Mouse (Mus musculus): ENCODE data around the gene Trpc4ap. TPM values are rescaled to one million over a fixed set of nuclear protein-coding genes. Genes with fewer than 3 reads are reported as not detected.
"Not testable (repeated sequence)": the region's sequence is repeated elsewhere in the genome, so short reads cannot be mapped to it uniquely, and the experiment has no call there.

Trpc4ap gene
- polyA plus RNA-seq (2012; rRNA removed) = 140 and 145 TPM in 2 replicates

GRCm38 (mm10) chr2:155691723-155692493, at the start of gene Trpc4ap:
Trpc4ap (minus strand) TSS chr2:155692384.
- peak; percentile 98 for DNase-seq
- TF ChIP-seq POLR2A (IDR thresholded peaks at IDR 0.05; ENCODE audit: borderline replicate concordance, extremely low read depth, low read depth, low read length) = peak; percentile 86; the same call in 1 of the 2 replicates
- TF ChIP-seq CTCF (IDR thresholded peaks at IDR 0.05; ENCODE audit: insufficient read depth, low read length) = peak; percentile 86
- Histone ChIP-seq H3K4me1 (ENCODE audit: control insufficient read depth, insufficient read depth, low read length) (peaks cover 5% of the 10 kb centered on the region; the same call in 1 of the 2 replicates), H3K4me3 (replicated peaks; ENCODE audit: extremely low read depth, low read depth, low read length) (peak within 1 kb of the TSS; percentile 89)
- WGBS = under 1% methylated on average over 71 of the region's 72 CpGs

GRCm38 (mm10) chr2:155737803-155738202, 45.6 kb upstream of the Trpc4ap start:
- Histone ChIP-seq H3K4me3 (replicated peaks; ENCODE audit: extremely low read depth, low read depth, low read length) (no peak overlapping the region), H3K4me1 (ENCODE audit: control insufficient read depth, insufficient read depth, low read length) (peaks cover 2% of the 10 kb centered on the region; the same call in 1 of the 2 replicates)
- TF ChIP-seq CTCF (IDR thresholded peaks at IDR 0.05; ENCODE audit: insufficient read depth, low read length) (no peak), POLR2A (IDR thresholded peaks at IDR 0.05; ENCODE audit: borderline replicate concordance, extremely low read depth, low read depth, low read length) (no peak)
- no peak for DNase-seq
- 56% methylated on average over 9 of the region's 9 CpGs for WGBS

- 44% methylated on average over 6 of the region's 6 CpGs for WGBS
- Histone ChIP-seq H3K4me1 (ENCODE audit: control insufficient read depth, insufficient read depth, low read length) (peaks cover 2% of the 10 kb centered on the region; the same call in 1 of the 2 replicates), H3K4me3 (replicated peaks; ENCODE audit: extremely low read depth, low read depth, low read length) (no peak overlapping the region)
- DNase-seq = no peak
- TF ChIP-seq POLR2A (IDR thresholded peaks at IDR 0.05; ENCODE audit: borderline replicate concordance, extremely low read depth, low read depth, low read length) (no peak), CTCF (IDR thresholded peaks at IDR 0.05; ENCODE audit: insufficient read depth, low read length) (no peak)
Measured at GRCm38 (mm10) chr2:155736936-155737335, 44.8 kb upstream of the Trpc4ap start.

- not testable (repeated sequence) for DNase-seq; H3K4me3 ChIP-seq (replicated peaks; ENCODE audit: extremely low read depth, low read depth, low read length); H3K4me1 ChIP-seq (ENCODE audit: control insufficient read depth, insufficient read depth, low read length)
- WGBS = 89% methylated on average over 5 of the region's 5 CpGs
Measured at GRCm38 (mm10) chr2:155735766-155736165, 43.6 kb upstream of the Trpc4ap start, which contains the start of gene Gm17581. Gm17581 (minus strand) TSS chr2:155735866.

- Histone ChIP-seq H3K4me1 (ENCODE audit: control insufficient read depth, insufficient read depth, low read length) (peaks cover 2% of the 10 kb centered on the region; the same call in 1 of the 2 replicates), H3K4me3 (replicated peaks; ENCODE audit: extremely low read depth, low read depth, low read length) (no peak overlapping the region)
- WGBS = 58% methylated on average over 5 of the region's 5 CpGs
- no peak for DNase-seq
- TF ChIP-seq CTCF (IDR thresholded peaks at IDR 0.05; ENCODE audit: insufficient read depth, low read length) (no peak), POLR2A (IDR thresholded peaks at IDR 0.05; ENCODE audit: borderline replicate concordance, extremely low read depth, low read depth, low read length) (no peak)
Measured at GRCm38 (mm10) chr2:155735080-155735479, 42.9 kb upstream of the Trpc4ap start.

GRCm38 (mm10) chr2:155729158-155729645, 37.0 kb upstream of the Trpc4ap start, which contains the start of gene Edem2:
Edem2 (minus strand) TSS chr2:155729475.
- WGBS = under 1% methylated on average over 33 of the region's 33 CpGs
- peak; percentile 91 for DNase-seq
- Histone ChIP-seq H3K4me1 (ENCODE audit: control insufficient read depth, insufficient read depth, low read length) (peaks cover 5% of the 10 kb centered on the region), H3K4me3 (replicated peaks; ENCODE audit: extremely low read depth, low read depth, low read length) (peak within 1 kb of the TSS; percentile 97)
- TF ChIP-seq POLR2A (IDR thresholded peaks at IDR 0.05; ENCODE audit: borderline replicate concordance, extremely low read depth, low read depth, low read length) (peak; percentile 97), CTCF (IDR thresholded peaks at IDR 0.05; ENCODE audit: insufficient read depth, low read length) (no peak)

GRCm38 (mm10) chr2:155728742-155729141, 36.6 kb upstream of the Trpc4ap start:
- no peak for DNase-seq
- Histone ChIP-seq H3K4me3 (replicated peaks; ENCODE audit: extremely low read depth, low read depth, low read length) (peak overlapping the region; percentile 97), H3K4me1 (ENCODE audit: control insufficient read depth, insufficient read depth, low read length) (peaks cover 5% of the 10 kb centered on the region)
- TF ChIP-seq CTCF (IDR thresholded peaks at IDR 0.05; ENCODE audit: insufficient read depth, low read length) (no peak), POLR2A (IDR thresholded peaks at IDR 0.05; ENCODE audit: borderline replicate concordance, extremely low read depth, low read depth, low read length) (no peak)
- WGBS = 3% methylated on average over 15 of the region's 15 CpGs

GRCm38 (mm10) chr2:155727764-155728395, 35.7 kb upstream of the Trpc4ap start:
- TF ChIP-seq CTCF (IDR thresholded peaks at IDR 0.05; ENCODE audit: insufficient read depth, low read length) = no peak
- TF ChIP-seq POLR2A (IDR thresholded peaks at IDR 0.05; ENCODE audit: borderline replicate concordance, extremely low read depth, low read depth, low read length) = no peak
- H3K4me1 ChIP-seq (ENCODE audit: control insufficient read depth, insufficient read depth, low read length) = peaks cover 5% of the 10 kb centered on the region
- 63% methylated on average over 7 of the region's 7 CpGs for WGBS
- no peak overlapping the region for H3K4me3 ChIP-seq (replicated peaks; ENCODE audit: extremely low read depth, low read depth, low read length)
- no peak for DNase-seq

- peaks cover 5% of the 10 kb centered on the region for H3K4me1 ChIP-seq (ENCODE audit: control insufficient read depth, insufficient read depth, low read length)
- no peak for DNase-seq
- no peak overlapping the region for H3K4me3 ChIP-seq (replicated peaks; ENCODE audit: extremely low read depth, low read depth, low read length)
- WGBS = 70% methylated on average over 7 of the region's 7 CpGs
- TF ChIP-seq CTCF (IDR thresholded peaks at IDR 0.05; ENCODE audit: insufficient read depth, low read length) (no peak), POLR2A (IDR thresholded peaks at IDR 0.05; ENCODE audit: borderline replicate concordance, extremely low read depth, low read depth, low read length) (no peak)
Measured at GRCm38 (mm10) chr2:155726302-155726701, 34.1 kb upstream of the Trpc4ap start.
